Mouse (Mus musculus) heart, embryonic 14.5 days (tissue): ENCODE measurements around the gene Ccdc60. TPM values are rescaled to one million over a fixed set of nuclear protein-coding genes. Genes with fewer than 3 reads are reported as not detected.

Source experiments
- ATAC-seq: fragments of 200-750 bp; cut with Nextera tagmentation; 2 replicates; pipeline ENCODE4 v1.8.0; 2017; ENCODE audit warnings: low read depth, moderate TSS enrichment; ENCODE audit not compliant: insufficient number of reproducible peaks, insufficient read depth, low FRiP score
- H3K27ac ChIP-seq, 2 experiments: fragments of 200-500 bp in 1 of 2; fragments of 300-500 bp in 1 of 2; sonication (generic) in 1 of 2; replicated peaks in 1 of 2; 2 replicates each; pipeline ENCODE4 v1.5.1; 2012 to 2014; ENCODE audit warnings: low read depth in 2 of 2, low read length in 2 of 2, control low read depth in 1 of 2, mild to moderate bottlenecking in 1 of 2, mixed read lengths in 1 of 2; ENCODE audit not compliant: control insufficient read depth in 1 of 2, insufficient read depth in 1 of 2
- H3K27me3 ChIP-seq: fragments of 300-500 bp; sonication (generic); 2 replicates; pipeline ENCODE4 v1.6.1; 2014; ENCODE audit warnings: mild to moderate bottlenecking, low read length, control low read depth; ENCODE audit not compliant: control insufficient read depth, insufficient read depth
- H3K36me3 ChIP-seq: fragments of 300-500 bp; sonication (generic); 2 replicates; pipeline ENCODE4 v1.6.1; 2014; ENCODE audit warnings: mild to moderate bottlenecking, control low read depth, low read length, mixed read lengths; ENCODE audit not compliant: control insufficient read depth, insufficient read depth
- H3K4me1 ChIP-seq, 2 experiments: fragments of 200-500 bp in 1 of 2; fragments of 300-500 bp in 1 of 2; sonication (generic) in 1 of 2; 2 replicates each; pipeline ENCODE4 v1.6.1; 2012 to 2014; ENCODE audit warnings: low read length in 2 of 2, control low read depth in 1 of 2, mixed read lengths in 1 of 2; ENCODE audit not compliant: control insufficient read depth in 2 of 2, insufficient read depth in 2 of 2
- H3K4me2 ChIP-seq: fragments of 300-500 bp; sonication (generic); 2 replicates; pipeline ENCODE4 v1.6.1; 2014; ENCODE audit warnings: mild to moderate bottlenecking, low read length
- H3K4me3 ChIP-seq, 2 experiments: fragments of 200-500 bp in 1 of 2; fragments of 300-500 bp in 1 of 2; sonication (generic) in 1 of 2; 2 replicates each; pipeline ENCODE4 v1.5.1; 2012 to 2014; ENCODE audit warnings: low read length in 2 of 2, mild to moderate bottlenecking in 2 of 2, control low read depth in 1 of 2, low read depth in 1 of 2, moderate library complexity in 1 of 2; ENCODE audit not compliant: control insufficient read depth in 1 of 2, insufficient read depth in 1 of 2
- H3K9ac ChIP-seq: fragments of 300-500 bp; sonication (generic); 2 replicates; pipeline ENCODE4 v1.6.1; 2014; ENCODE audit warnings: mild to moderate bottlenecking, low read length
- H3K9me3 ChIP-seq: fragments of 300-500 bp; sonication (generic); 2 replicates; pipeline ENCODE4 v1.6.1; 2016; ENCODE audit warnings: low read length, control low read depth; ENCODE audit not compliant: control insufficient read depth
- WGBS: fragments of 180-500 bp; shearing (Covaris S2); extraction: QIAGEN DNeasy Blood & Tissue Kit; methylation state at CpG from one replicate; pipeline ENCODE4 v1.1.7; 2014; 5-methylcytosine and 5-hydroxymethylcytosine counted together
- polyA plus RNA-seq: library from polyadenylated mRNA; unstranded; fragments of >200 nt; fragmentation: Nextera tagmentation; extraction: Ambion mirVana; gene quantifications from 2 replicates; pipeline ENCODE4 v1.2.1, GENCODE M21; 2014

The Ccdc60 gene
- polyA plus RNA-seq, 1 experiment from 2014 or later = 0.66 TPM

DNA sequence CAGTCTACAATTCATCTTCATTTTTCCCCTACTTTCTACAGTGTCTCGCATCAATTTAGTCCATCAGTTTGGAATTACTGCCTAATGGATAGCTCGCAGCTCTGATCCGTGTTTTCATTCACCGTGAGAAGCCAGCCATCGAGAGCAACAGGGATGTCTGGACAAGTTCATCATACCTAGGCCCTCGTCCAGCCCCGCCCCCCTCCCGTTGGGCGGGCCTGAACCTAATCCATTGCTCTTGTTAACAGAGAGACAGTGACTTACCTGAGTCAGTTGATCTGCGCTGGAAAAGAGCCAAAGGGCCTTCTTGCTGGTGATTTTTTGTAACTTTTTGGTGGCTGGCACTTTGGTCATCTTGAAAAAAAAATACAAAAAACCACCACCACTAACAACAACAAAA lies 602 bp downstream of the Ccdc60 start:
- Histone ChIP-seq H3K9ac (no peak overlapping the region), H3K4me3 (no peak overlapping the region), H3K36me3 (no peaks in the 10 kb centered on the region), H3K4me2 (no peak overlapping the region), H3K27ac (no peak overlapping the region), H3K27me3 (no peaks in the 10 kb centered on the region), H3K9me3 (no peaks in the 10 kb centered on the region), H3K4me1 (peaks cover 9 to 12% of the 10 kb centered on the region in 2 experiments)
- no peak for ATAC-seq
- WGBS = 44% methylated on average over 10 of the region's 10 CpGs

DNA sequence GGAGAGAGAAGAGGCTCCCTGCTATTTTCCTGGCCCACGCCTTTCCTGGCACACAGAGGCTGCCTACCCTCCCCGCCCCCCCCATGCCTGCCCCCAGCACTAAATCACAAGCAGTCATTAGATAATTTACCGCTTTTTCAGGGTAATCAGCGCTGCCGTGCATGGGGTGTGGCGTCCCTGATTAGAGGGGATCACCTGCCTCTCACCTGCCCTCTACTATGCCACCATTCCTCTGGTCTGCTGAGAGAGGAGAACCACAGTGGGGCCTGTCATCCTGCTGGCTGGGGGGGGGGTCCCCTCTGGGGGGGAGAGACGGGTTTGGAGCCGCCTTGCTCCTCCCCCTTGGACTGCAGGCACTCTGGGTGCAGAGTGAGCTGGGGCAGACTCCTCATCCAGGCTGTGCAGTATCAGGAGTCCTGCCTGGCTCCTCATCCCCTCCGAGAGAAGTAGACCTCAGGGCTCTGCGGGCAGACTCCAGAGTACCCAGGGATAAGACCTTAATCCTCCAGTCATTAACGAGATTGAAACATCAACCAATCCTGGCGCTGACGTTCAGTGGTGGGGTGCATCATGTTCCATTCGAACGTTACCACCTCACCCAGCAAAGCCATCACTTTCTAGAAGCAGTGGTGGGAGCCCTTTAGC lies 3.1 kb downstream of the Ccdc60 start:
- Histone ChIP-seq H3K36me3 (no peaks in the 10 kb centered on the region), H3K9ac (no peak overlapping the region), H3K4me1 (peaks cover 9 to 12% of the 10 kb centered on the region in 2 experiments), H3K4me2 (no peak overlapping the region), H3K9me3 (no peaks in the 10 kb centered on the region), H3K27me3 (no peaks in the 10 kb centered on the region), H3K4me3 (no peak overlapping the region), H3K27ac (no peak overlapping the region)
- 25% methylated on average over 14 of the region's 15 CpGs for WGBS
- no peak for ATAC-seq

- ATAC-seq = no peak
- peaks cover 0 to 1% of the 10 kb centered on the region in 2 experiments; a peak in 3 of 4 replicates for H3K4me1 ChIP-seq
- H3K36me3 ChIP-seq = no peaks in the 10 kb centered on the region
- no peak overlapping the region for H3K27ac ChIP-seq
- no peak overlapping the region for H3K4me3 ChIP-seq
- H3K9me3 ChIP-seq = peaks cover 13% of the 10 kb centered on the region; the same call in 1 of the 2 replicates
- no peaks in the 10 kb centered on the region for H3K27me3 ChIP-seq
- H3K9ac ChIP-seq = no peak overlapping the region
- no peak overlapping the region for H3K4me2 ChIP-seq
Observed at GRCm38 (mm10) chr5:116280518-116280917, 8.3 kb downstream of the Ccdc60 start.

DNA sequence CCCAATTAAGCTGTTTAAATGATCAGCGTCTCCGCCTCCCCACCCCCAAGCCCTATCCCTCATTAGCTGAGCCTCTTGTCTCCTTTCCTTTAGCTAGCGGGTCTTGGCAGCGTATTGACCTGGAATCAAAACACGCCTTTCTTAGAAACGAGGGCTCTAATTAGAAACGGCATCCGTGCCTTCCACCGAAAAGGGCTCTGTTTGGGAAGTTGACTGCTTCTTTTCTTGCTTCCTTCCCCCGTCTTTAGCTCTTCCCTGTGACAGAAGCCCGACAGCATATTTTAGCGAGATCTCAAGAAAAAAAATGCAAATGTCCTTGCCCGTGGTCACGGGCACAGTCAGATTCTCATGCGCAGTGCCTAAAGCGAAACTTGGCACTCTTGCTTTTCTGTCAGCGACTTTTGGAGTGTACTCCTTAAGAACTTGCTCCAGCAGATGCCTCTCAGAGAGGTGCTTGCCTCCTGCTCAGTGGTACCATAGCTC lies 10.3 kb downstream of the Ccdc60 start:
- ATAC-seq = no peak
- Histone ChIP-seq H3K4me1 (peaks cover 2 to 4% of the 10 kb centered on the region in 2 experiments; a peak in 1 of 4 replicates), H3K4me3 (no peak overlapping the region), H3K9ac (no peak overlapping the region), H3K27me3 (no peaks in the 10 kb centered on the region), H3K9me3 (peaks cover 14% of the 10 kb centered on the region; the same call in 1 of the 2 replicates), H3K27ac (no peak overlapping the region), H3K4me2 (no peak overlapping the region), H3K36me3 (no peaks in the 10 kb centered on the region)
- 88% methylated on average over 17 of the region's 17 CpGs for WGBS

DNA sequence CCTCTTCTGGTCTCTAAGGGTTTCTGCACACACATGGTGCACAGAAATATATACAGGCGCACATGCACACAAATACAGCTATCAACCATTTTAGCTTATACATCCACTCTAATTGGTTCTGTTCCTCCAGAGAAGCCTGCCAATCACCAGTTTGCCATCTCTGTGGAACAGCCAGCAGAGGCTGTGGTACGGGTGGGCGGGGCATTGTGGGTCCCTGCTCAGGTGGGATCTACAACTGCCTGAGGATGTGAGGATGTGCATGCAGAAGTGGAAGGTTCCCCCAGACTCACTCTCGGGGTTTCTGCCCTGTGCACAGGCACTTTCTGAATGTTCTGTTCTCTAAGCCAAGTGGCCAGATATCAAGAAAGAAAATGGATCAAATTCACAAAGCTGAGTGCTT lies 10.8 kb downstream of the Ccdc60 start:
- Histone ChIP-seq H3K4me2 (no peak overlapping the region), H3K9me3 (peaks cover 14% of the 10 kb centered on the region; the same call in 1 of the 2 replicates), H3K36me3 (no peaks in the 10 kb centered on the region), H3K4me3 (no peak overlapping the region), H3K27ac (no peak overlapping the region), H3K4me1 (peaks cover 5 to 8% of the 10 kb centered on the region in 2 experiments; a peak in 1 of 4 replicates), H3K9ac (no peak overlapping the region), H3K27me3 (no peaks in the 10 kb centered on the region)
- 89% methylated on average over 4 of the region's 4 CpGs for WGBS
- ATAC-seq = no peak

GRCm38 (mm10) chr5:116274818-116275217 lies 14.0 kb downstream of the Ccdc60 start:
- Histone ChIP-seq H3K4me3 (no peak overlapping the region), H3K9me3 (peaks cover 14% of the 10 kb centered on the region; the same call in 1 of the 2 replicates), H3K4me1 (peaks cover 19% of the 10 kb centered on the region in 2 experiments), H3K27me3 (no peaks in the 10 kb centered on the region), H3K9ac (no peak overlapping the region), H3K4me2 (no peak overlapping the region), H3K36me3 (no peaks in the 10 kb centered on the region), H3K27ac (no peak overlapping the region)
- WGBS = 51% methylated on average over 2 of the region's 2 CpGs
- ATAC-seq = no peak

DNA sequence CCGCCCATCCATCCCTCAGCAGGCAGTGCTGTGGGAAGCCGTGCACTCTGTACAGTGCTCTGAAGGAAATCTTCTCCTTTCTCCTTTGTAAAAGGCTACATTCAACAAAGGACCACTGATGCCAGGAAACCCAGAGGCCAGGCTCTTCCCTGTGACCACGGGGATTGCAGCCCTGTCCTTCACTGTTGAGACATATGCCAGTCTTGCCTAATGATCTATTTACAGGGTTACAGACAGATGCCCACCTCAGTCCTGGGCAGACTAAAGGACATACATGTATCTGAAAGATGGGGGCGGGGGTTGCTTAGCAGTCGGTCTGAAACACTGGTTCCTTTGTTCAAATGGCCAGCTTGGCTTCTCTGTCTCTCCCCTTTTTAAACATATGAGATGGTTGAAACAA lies 14.4 kb downstream of the Ccdc60 start:
- H3K36me3 ChIP-seq = no peaks in the 10 kb centered on the region
- peaks cover 14% of the 10 kb centered on the region; the same call in 1 of the 2 replicates for H3K9me3 ChIP-seq
- whole genome bisulfite sequencing = 61% methylated on average over 5 of the region's 5 CpGs
- H3K4me2 ChIP-seq = no peak overlapping the region
- no peak for ATAC-seq
- H3K27me3 ChIP-seq = no peaks in the 10 kb centered on the region
- H3K4me1 ChIP-seq = peaks cover 19% of the 10 kb centered on the region in 2 experiments
- no peak overlapping the region for H3K27ac ChIP-seq
- no peak overlapping the region for H3K9ac ChIP-seq
- H3K4me3 ChIP-seq = no peak overlapping the region
